Mouse (Mus musculus): ENCODE data around the gene Adipor1.

- no peak for TF ChIP-seq CTCF (conservative IDR thresholded peaks at IDR 0.05; ENCODE audit: insufficient read depth, insufficient read length, low read depth, low read length)
- no peak for TF ChIP-seq POLR2A (IDR thresholded peaks at IDR 0.05; ENCODE audit: low read depth, low read length)
Measured at GRCm38 (mm10) chr1:134385176-134385575, 30.0 kb upstream of the Adipor1 start.
